Mouse (Mus musculus) erythroblast, embryonic 14.5 days (primary cell): Measurements from ENCODE around the gene Gm13278.
"Not testable (repeated sequence)": the region's sequence is repeated elsewhere in the genome, so short reads cannot be mapped to it uniquely, and the experiment has no call there.

Experiments
- GATA1 ChIP-seq: IDR thresholded peaks from 2 replicates; pipeline ENCODE4 v1.6.1; 2012; ENCODE audit warnings: low read length, inconsistent platforms, mixed read lengths
- TAL1 ChIP-seq: IDR thresholded peaks from 3 replicates; pipeline ENCODE4 v1.6.1; 2012; ENCODE audit warnings: low read length, inconsistent platforms, mixed read lengths

- not testable (repeated sequence) for TF ChIP-seq TAL1, GATA1
These were observed 9.0 kb upstream of the Gm13278 start for GRCm38 (mm10) chr4:88782335-88782734.
